Mouse (Mus musculus) liver, adult 2 months (tissue): ENCODE results near the gene Serpina10.

ENCODE experiments used
- CTCF ChIP-seq: fragments of 200-500 bp; IDR thresholded peaks from 2 replicates; pipeline ENCODE4 v1.5.1; 2011; ENCODE audit warnings: low read depth, low read length, control low read depth
- POLR2A ChIP-seq: fragments of 200-500 bp; IDR thresholded peaks from 2 replicates; pipeline ENCODE4 v1.6.1; 2011; ENCODE audit warnings: low read length, control low read depth; ENCODE audit not compliant: insufficient read depth; ENCODE audit errors: extremely low read depth

GRCm38 (mm10) chr12:103565151-103565550 lies 66.1 kb downstream of the Serpina10 start:
- no peak for TF ChIP-seq POLR2A
- no peak for TF ChIP-seq CTCF
